Mouse (Mus musculus): ENCODE data around the gene Ap1g1.

GRCm38 (mm10) chr8:109764031-109764430 lies 14.3 kb upstream of the Ap1g1 start:
- TF ChIP-seq TAL1 (IDR thresholded peaks at IDR 0.05; ENCODE audit: low read length) (no peak), GATA1 (IDR thresholded peaks at IDR 0.05; ENCODE audit: low read length) (no peak)

All from erythroblast, embryonic 14.5 days (primary cell).